Mouse (Mus musculus): ENCODE measurements around the gene Furin. TPM values are rescaled to one million over a fixed set of nuclear protein-coding genes. Genes with fewer than 3 reads are reported as not detected.

The Furin gene
- total and polyA plus RNA-seq, 3 experiments: 1.5 to 20.9 (median 13.5) TPM

- dilution Hi-C loops (cut with MboI; ENCODE audit: extremely low pct_ligation_motif_present, extremely low pct_unique_long_range_greater_than_20kb, low sequenced_read_pairs) (no loop called here), in situ Hi-C loops (cut with MboI; ENCODE audit: low pct_ligation_motif_present, low pct_unique_long_range_greater_than_20kb, low sequenced_read_pairs) (no loop called here)
- H3K27ac ChIP-seq (ENCODE audit: insufficient read depth, low read depth): no peak overlapping the region
- H3K9ac ChIP-seq (ENCODE audit: insufficient read depth, low read depth): no peak overlapping the region
- H3K4me2 ChIP-seq (ENCODE audit: insufficient read depth, low read depth, poor library complexity, severe bottlenecking): no peak overlapping the region
- no peaks in the 10 kb centered on the region for H3K79me2 ChIP-seq (replicated peaks; ENCODE audit: control insufficient read depth, extremely low read depth, insufficient read depth, poor library complexity, severe bottlenecking)
- no peak for TF ChIP-seq TBP (conservative IDR thresholded peaks at IDR 0.05; ENCODE audit: low read depth, low read length)
- no peaks in the 10 kb centered on the region for H3K9me3 ChIP-seq (replicated peaks; ENCODE audit: low read length)
- no peak for DNase-seq (ENCODE audit: extremely low read depth)
- peaks cover 14 to 60% of the 10 kb centered on the region in 2 experiments for H3K4me1 ChIP-seq (ENCODE audit: control insufficient read depth in 1 of 2, insufficient read depth in 2 of 2)
- H3K36me3 ChIP-seq (replicated peaks in 1 of 2; ENCODE audit: control insufficient read depth in 1 of 2, insufficient read depth in 1 of 2, low read length in 1 of 2): no peaks in the 10 kb centered on the region
- H3K27me3 ChIP-seq (replicated peaks): no peaks in the 10 kb centered on the region
- H3K4me3 ChIP-seq (replicated peaks in 1 of 3; ENCODE audit: low read depth in 2 of 3, low read length in 2 of 3, poor library complexity in 1 of 3): no peak overlapping the region
Measured at GRCm38 (mm10) chr7:80418036-80418435, 12.8 kb upstream of the Furin start.

DNA sequence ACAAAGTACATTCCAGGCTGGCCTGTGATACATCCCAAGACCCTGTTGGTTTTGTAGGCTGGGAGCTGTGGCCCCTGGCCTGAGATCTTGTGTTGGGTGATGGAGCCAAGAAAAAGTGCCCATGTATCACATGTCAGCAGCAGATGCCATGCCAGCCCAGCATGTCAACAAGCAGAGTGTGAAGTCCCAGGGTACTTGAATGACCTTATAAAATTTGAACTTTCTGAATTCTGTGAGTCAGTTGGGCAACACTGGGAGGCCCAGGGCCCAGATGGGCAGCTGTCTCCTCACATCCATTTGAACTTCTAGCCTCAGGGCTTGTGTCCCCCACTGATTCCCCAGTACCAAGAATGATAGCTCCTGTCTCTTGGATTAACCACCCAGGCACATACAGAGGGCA lies 12.4 kb upstream of the Furin start:
- no peak overlapping the region for H3K4me3 ChIP-seq (replicated peaks in 1 of 3; ENCODE audit: low read depth in 2 of 3, low read length in 2 of 3, poor library complexity in 1 of 3)
- TF ChIP-seq CTCF (conservative IDR thresholded peaks at IDR 0.05 in 1 of 2, IDR thresholded peaks at IDR 0.05 in 1 of 2; ENCODE audit: low read depth in 2 of 2, low read length in 2 of 2): no peak
- no peak for TF ChIP-seq POLR2AphosphoS2 (IDR thresholded peaks at IDR 0.05; ENCODE audit: low read depth, low read length)
- no peak for TF ChIP-seq USF2 (conservative IDR thresholded peaks at IDR 0.05; ENCODE audit: low read depth, low read length)
- TF ChIP-seq BHLHE40 (IDR thresholded peaks at IDR 0.05; ENCODE audit: low read depth, low read length): no peak
- no peak for TF ChIP-seq ETS1 (conservative IDR thresholded peaks at IDR 0.05; ENCODE audit: low read depth, low read length)
- TF ChIP-seq GABPA (IDR thresholded peaks at IDR 0.05; ENCODE audit: insufficient replicate concordance, low read depth, low read length): no peak
- no peak for TF ChIP-seq ZC3H11A (IDR thresholded peaks at IDR 0.05; ENCODE audit: low read depth, low read length)
- TF ChIP-seq MXI1 (IDR thresholded peaks at IDR 0.05; ENCODE audit: low read depth, low read length): no peak
- no peak for TF ChIP-seq SIN3A (IDR thresholded peaks at IDR 0.05; ENCODE audit: low read length)
- TF ChIP-seq E2F4 (IDR thresholded peaks at IDR 0.05; ENCODE audit: insufficient replicate concordance, low read depth, low read length): no peak
- no peak for TF ChIP-seq PAX5 (IDR thresholded peaks at IDR 0.05; ENCODE audit: low read length)
- TF ChIP-seq MEF2A (IDR thresholded peaks at IDR 0.05; ENCODE audit: borderline replicate concordance, low read depth, low read length): no peak
- no peak for TF ChIP-seq TCF12 (IDR thresholded peaks at IDR 0.05; ENCODE audit: low read depth, low read length)
- TF ChIP-seq IRF4 (IDR thresholded peaks at IDR 0.05; ENCODE audit: low read depth, low read length): no peak
- no peak for TF ChIP-seq RCOR1 (conservative IDR thresholded peaks at IDR 0.05; ENCODE audit: low read depth, low read length)
- no peak for TF ChIP-seq KAT2A (IDR thresholded peaks at IDR 0.05; ENCODE audit: insufficient replicate concordance, low read length)
- no peak overlapping the region for H3K27ac ChIP-seq (ENCODE audit: insufficient read depth, low read depth)
- peaks cover 14 to 61% of the 10 kb centered on the region in 2 experiments for H3K4me1 ChIP-seq (ENCODE audit: control insufficient read depth in 1 of 2, insufficient read depth in 2 of 2)
- dilution Hi-C loops (cut with MboI; ENCODE audit: extremely low pct_ligation_motif_present, extremely low pct_unique_long_range_greater_than_20kb, low sequenced_read_pairs): no loop called here
- H3K9me3 ChIP-seq (replicated peaks; ENCODE audit: low read length): no peaks in the 10 kb centered on the region
- H3K9ac ChIP-seq (ENCODE audit: insufficient read depth, low read depth): no peak overlapping the region
- H3K36me3 ChIP-seq (replicated peaks in 1 of 2; ENCODE audit: control insufficient read depth in 1 of 2, insufficient read depth in 1 of 2, low read length in 1 of 2): no peaks in the 10 kb centered on the region
- H3K4me2 ChIP-seq (ENCODE audit: insufficient read depth, low read depth, poor library complexity, severe bottlenecking): no peak overlapping the region
- in situ Hi-C loops (cut with MboI; ENCODE audit: low pct_ligation_motif_present, low pct_unique_long_range_greater_than_20kb, low sequenced_read_pairs): no loop called here
- H3K27me3 ChIP-seq (replicated peaks): no peaks in the 10 kb centered on the region
- DNase-seq (ENCODE audit: extremely low read depth): no peak
- H3K79me2 ChIP-seq (replicated peaks; ENCODE audit: control insufficient read depth, extremely low read depth, insufficient read depth, poor library complexity, severe bottlenecking): no peaks in the 10 kb centered on the region
